Comparison of ENCODE assay signal across 8 mouse cellular contexts in the genomic region with DNA sequence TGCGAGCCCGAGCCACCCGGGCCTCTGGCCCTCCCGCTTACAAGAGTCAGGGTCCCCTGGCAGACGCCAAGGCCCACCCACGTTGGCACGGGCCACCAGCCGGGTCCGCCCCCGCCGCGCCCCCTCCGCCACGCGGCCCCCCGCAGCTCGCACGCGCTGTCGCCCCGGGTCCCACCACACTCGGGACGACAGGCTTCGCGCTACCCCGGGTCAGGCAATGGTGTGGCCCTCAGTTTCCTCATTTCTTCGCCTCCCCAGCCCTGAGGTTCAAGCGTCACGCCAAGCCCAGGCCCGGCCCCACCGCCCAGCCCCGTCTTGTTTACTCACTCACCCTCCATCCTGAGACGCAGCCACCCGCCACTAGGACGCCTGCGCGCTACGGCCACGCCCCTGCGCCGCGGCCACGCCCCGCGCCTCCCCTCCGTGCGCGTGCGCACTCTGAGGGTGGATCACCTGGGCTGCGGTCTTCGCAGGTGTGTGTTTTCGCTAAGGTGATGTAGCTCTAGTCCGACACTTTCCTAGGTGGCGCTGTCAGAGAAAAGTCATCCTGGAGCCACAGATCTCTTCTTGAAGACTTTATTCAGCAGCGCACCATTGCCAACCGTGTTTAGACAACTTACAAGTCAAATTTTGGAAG. TPM values are rescaled to one million over a fixed set of nuclear protein-coding genes. Genes with fewer than 3 reads are reported as not detected.
DNase-seq lines count a peak whose midpoint lies in the region; ATAC-seq lines count a peak whose summit lies in the region.

A gene (minus strand): TSS at position 399 of the 637 bp plus-strand sequence.

- H3K9ac ChIP-seq in hindbrain, embryonic 13.5 days: peak within 1 kb of the TSS; percentile 86

- peaks cover 10% of the 10 kb centered on the region for H3K27me3 ChIP-seq in hindbrain, embryonic 13.5 days

- H3K36me3 ChIP-seq in hindbrain, embryonic 13.5 days: no peaks in the 10 kb centered on the region

- H3K9me3 ChIP-seq in hindbrain, embryonic 13.5 days: no peaks in the 10 kb centered on the region

- peak within 1 kb of the TSS; percentile 95 for H3K4me2 ChIP-seq in hindbrain, embryonic 13.5 days

- peak; percentile 97 for ATAC-seq in hindbrain, embryonic 13.5 days (ENCODE audit: low FRiP score)

- 1% methylated on average over 56 of the region's 56 CpGs for WGBS in hindbrain, embryonic 13.5 days

- peak; percentile 95 for DNase-seq in T-cell, adult 2 months (ENCODE audit: low spot score)
- DNase-seq in cerebellum, postnatal 25 days: peak; percentile 97
- peak; percentile 82 to 86 for DNase-seq in frontal cortex, postnatal 25 days (ENCODE audit: low spot score in 2 of 2)
- peak; percentile 78 to 89 for DNase-seq in layer of hippocampus, postnatal 25 days (ENCODE audit: extremely low spot score in 1 of 2, low spot score in 1 of 2)
- DNase-seq in lung, postnatal 14 days: peak; percentile 93
- peak; percentile 90 for DNase-seq in ovary, postnatal 36 days (ENCODE audit: low spot score)
- DNase-seq in thymus, postnatal 14 days: peak; percentile 93

- peak within 1 kb of the TSS; percentile 83 for H3K4me3 ChIP-seq in hindbrain, embryonic 13.5 days

- peak within 1 kb of the TSS; percentile 52; the same call in 1 of the 2 replicates for H3K27ac ChIP-seq in hindbrain, embryonic 13.5 days

- peaks cover 17% of the 10 kb centered on the region for H3K4me1 ChIP-seq in hindbrain, embryonic 13.5 days (replicated peaks)

RNA-seq across cellular contexts. Expression of the gene that starts here (rescaled TPM):
- polyA plus RNA-seq in hindbrain, embryonic 13.5 days (2015; fragmentation: Nextera tagmentation; extraction: Ambion mirVana): 20.4 and 20.7 TPM in 2 replicates
- total RNA-seq in layer of hippocampus, postnatal 25 days (2021): 10 to 100 TPM; 57.1 to 62.1 TPM

Comparison
In these comparisons a context has a peak if more than half of its experiments do, and no peak if none do; other contexts are left out.
1. Peak in every context shown above with its lines: DNase-seq, ATAC-seq, H3K4me3 ChIP-seq and H3K27ac ChIP-seq.